Mouse (Mus musculus) heart, adult 8-10 months (tissue): ENCODE measurements around the gene Cpz. TPM values are rescaled to one million over a fixed set of nuclear protein-coding genes. Genes with fewer than 3 reads are reported as not detected.

Experiments used
- DNase-seq: peaks from one replicate; pipeline ENCODE4 v3.0.0; 2022; ENCODE audit warnings: low spot score
- total RNA-seq, 4 experiments: library from RNA; stranded (reverse); gene quantifications; 2 replicates each; pipeline ENCODE4 v1.2.4; 2022

Gene Cpz
- total RNA-seq, result under 1 TPM in 3 of 4 experiments, not detected in 1; 0.25 to 0.59 (median 0.41) TPM

- no peak for DNase-seq
These were observed at the start of gene Cpz for GRCm38 (mm10) chr5:35525469-35526123. Gene Cpz (minus strand): TSS chr5:35525698.

- peak; percentile 95 for DNase-seq
These were observed 49.4 kb upstream of the Cpz start, which contains the start of gene Trmt44 for GRCm38 (mm10) chr5:35574653-35575599. Gene Trmt44 (minus strand): TSS chr5:35575070.

- DNase-seq, result no peak
These were observed 46.0 kb upstream of the Cpz start for GRCm38 (mm10) chr5:35571546-35571945.

DNA sequence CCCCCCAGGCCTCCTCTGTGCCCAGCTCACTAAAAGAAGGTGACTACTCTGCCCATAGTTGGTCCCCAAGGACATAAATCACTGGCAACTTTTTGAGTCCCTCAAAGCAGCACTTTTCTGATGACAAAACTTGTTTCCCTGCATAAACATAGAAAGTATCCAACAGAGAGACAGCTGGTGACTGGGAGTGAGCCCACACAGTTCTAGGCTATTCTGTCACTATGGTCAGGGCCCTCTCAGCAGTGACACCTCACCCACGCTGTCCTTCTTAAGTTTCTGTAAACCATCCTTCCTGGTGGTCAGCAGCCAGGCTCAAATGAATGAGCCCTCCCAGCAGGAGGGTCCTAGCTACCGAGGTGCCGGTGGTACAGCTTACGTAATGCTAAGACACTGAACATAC, 41.1 kb upstream of the Cpz start:
- no peak for DNase-seq

- no peak for DNase-seq
These were observed 39.7 kb upstream of the Cpz start for GRCm38 (mm10) chr5:35565217-35565616.

DNA sequence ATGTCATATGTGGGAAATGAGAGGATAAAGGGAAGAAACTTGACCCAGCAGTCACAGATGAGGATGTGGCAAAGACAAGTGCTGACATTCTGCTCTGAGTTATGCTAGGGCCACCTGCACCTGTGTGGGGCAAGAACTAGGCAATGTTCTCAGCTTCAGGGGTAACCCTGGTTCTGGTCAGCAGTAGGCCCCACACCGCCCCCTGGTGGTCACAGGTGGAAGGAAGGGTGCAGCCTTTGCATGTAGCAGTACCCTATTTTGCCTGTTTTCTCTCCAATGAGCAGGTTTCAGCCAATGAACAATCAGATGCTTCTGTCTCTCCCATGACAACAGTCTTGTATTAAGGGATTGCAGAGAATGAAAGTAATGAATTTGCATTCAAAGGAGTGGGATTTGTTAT, 38.0 kb upstream of the Cpz start:
- DNase-seq, result peak; percentile 69

GRCm38 (mm10) chr5:35562616-35563015, 37.1 kb upstream of the Cpz start:
- no peak for DNase-seq

DNA sequence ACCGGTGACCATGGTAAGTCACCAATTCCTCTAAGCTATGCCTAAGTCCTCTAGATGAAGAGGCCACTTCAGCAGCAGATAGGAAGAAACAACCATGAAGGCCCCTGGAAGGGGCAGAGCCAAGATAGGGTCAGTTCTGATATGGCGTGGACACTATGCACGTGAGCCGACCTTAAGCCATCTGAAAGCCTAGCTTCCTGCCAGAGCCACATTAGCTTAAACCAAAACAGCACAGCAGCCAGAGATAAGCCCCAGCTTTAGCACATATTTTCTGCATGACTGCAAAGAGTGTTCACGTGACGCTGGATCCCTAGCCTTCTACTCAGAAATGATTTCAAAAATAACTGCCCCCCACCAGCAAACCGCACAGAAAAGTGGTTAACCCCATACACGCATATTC, 33.9 kb upstream of the Cpz start:
- no peak for DNase-seq

- no peak for DNase-seq
These were observed 32.6 kb upstream of the Cpz start for GRCm38 (mm10) chr5:35557946-35558621.

DNA sequence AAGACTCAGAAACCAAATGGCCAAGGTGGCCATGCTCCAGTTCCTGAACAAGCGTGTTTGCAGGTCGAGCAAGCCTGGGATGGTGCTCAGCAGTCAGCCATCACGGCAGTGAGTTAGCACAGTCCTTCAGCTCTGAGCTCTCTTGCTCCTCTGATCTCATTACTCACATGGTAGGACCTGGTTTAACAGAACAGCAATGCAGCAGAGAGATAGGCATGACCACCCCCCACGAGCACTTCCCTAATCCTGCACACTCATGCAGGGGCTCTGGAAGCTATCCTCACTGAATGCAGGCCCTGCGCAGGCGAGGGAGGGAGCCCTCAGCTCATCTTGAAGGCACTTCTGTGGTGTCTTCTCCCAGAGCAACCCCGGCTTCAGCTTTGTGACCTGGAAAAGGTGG, 30.9 kb upstream of the Cpz start:
- DNase-seq, result no peak

DNA sequence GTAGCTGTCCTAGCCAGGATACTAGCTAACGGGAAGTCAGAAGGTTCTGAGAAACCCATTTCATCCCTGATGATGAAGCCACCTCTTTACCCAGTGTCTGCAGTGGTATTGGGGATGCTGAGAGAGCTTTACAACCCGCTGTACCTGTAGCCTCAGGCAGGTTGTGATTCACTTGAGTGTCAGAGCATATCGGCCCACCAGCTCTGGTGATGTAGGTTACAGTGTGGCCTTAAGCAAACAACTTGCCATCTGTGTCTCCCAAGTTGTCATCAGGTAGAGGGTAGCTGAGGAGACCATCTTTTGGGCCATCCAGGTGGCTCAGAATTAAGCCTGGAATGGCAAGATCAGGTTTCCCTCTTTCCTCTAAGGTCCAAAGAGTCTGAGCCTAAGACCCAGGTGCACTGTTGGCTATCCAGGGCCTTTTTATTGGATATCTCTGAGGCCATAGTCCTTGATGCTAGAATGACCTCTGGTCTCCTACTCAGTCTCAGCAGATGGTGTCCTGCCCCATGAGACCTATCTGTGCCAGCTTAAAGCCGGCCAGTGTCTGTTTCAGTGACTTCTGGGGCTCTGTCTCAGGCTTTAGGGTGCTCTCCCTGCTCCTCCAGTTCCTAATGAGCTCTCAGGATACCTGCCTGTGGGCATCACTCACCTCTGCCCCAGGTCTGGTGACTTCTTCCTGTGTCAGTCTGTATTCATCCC, 27.5 kb upstream of the Cpz start:
- DNase-seq, result no peak

GRCm38 (mm10) chr5:35551855-35552837, 26.6 kb upstream of the Cpz start:
- no peak for DNase-seq

DNA sequence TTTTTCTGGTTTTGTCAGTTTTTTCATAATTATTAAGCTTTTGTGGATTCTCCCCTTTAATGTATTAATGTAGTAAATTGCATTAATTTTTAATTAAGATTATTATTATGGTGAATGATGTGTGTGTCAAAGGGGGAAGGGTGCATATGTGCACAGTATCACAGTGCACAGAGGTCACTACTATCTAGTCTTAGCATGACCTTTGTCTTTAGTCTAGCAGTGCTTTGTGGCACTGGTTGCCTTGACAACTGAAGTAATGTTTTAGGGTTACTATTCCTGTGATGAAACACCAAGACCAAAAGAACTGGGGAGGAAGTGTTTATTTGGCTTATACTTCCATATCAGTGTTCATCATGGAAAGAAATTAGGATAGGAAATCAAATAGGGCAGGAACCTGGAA, 20.6 kb upstream of the Cpz start:
- no peak for DNase-seq

DNA sequence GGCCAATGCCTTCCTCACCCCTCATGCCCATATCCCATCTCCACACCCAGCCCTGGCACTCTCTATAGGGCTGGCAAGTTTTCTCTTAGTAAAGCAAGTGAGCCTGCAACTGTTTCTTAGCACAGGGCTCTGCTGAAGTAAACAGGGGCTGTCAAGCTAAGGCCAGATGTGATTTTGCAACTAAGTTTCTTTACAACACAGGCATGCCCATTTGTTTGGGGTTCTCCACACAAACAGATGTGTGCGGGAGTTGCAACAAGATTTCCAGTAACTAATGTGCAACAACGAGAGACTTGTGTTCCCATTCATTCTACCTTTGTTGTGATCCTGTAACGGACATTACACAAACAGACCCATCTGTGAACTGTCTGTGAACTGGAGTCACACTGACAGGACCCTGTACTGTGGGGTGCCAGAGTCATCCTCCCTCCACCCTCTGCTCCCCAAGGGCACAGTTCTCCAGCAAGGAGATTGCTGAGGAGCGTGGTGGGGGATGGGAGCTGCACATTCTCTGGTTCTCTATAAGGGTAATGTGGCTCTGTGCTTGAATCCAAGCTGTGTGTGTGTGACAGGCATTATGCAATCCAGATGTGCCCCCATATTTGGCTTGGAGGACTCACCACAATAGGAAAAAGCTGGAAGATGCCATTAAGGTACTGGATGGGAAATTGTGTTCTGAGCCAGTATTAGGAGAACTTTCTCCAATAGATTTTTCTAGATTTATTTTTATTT, 15.7 kb upstream of the Cpz start:
- no peak for DNase-seq

GRCm38 (mm10) chr5:35540555-35540954, 15.1 kb upstream of the Cpz start:
- no peak for DNase-seq

- DNase-seq, result no peak
These were observed 14.1 kb upstream of the Cpz start for GRCm38 (mm10) chr5:35539576-35539975.

DNA sequence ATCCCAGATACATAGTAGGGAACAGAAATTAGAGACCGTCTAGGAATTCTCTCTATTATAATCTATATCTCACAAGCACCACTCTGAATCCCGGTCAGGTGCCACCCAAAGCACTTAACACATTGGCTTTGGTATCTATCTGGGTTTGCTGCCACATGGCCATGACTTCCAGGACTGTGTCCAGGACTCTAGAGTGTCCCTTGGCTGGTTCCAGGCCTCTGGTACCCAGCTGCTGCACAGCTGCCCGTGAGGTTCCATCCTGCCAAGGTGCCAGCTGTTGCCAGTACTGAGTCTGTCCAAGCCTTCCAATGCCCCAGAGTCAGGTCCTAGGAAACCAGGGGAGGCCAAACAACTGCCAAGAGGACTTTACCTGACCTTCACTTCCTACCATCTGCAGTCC, 12.5 kb upstream of the Cpz start:
- no peak for DNase-seq

GRCm38 (mm10) chr5:35537474-35537873, 12.0 kb upstream of the Cpz start:
- DNase-seq, result no peak

GRCm38 (mm10) chr5:35536271-35536670, 10.8 kb upstream of the Cpz start:
- no peak for DNase-seq

DNA sequence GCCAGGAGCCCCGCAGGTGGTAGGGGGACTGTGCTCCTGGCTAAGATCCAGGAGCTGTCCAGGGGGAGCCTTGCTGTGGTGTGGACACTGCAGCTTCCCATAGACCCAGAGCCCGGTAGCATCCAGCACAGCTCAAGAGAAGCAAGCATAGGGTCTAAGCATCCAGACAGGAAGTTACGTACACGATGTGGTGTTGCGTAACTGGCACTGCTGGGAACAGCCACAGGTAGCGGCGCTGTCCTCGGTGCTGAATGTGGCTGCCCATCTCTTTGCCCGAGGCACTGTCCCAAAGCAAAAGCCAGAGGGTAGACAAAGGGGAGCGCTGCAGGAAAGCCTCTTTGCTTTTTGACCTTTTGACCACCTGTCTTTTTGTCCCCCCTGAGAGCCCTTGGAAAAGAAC, 6.1 kb upstream of the Cpz start:
- DNase-seq, result no peak
